Comparison of ENCODE assay signal across 15 mouse cellular contexts in the genomic region with DNA sequence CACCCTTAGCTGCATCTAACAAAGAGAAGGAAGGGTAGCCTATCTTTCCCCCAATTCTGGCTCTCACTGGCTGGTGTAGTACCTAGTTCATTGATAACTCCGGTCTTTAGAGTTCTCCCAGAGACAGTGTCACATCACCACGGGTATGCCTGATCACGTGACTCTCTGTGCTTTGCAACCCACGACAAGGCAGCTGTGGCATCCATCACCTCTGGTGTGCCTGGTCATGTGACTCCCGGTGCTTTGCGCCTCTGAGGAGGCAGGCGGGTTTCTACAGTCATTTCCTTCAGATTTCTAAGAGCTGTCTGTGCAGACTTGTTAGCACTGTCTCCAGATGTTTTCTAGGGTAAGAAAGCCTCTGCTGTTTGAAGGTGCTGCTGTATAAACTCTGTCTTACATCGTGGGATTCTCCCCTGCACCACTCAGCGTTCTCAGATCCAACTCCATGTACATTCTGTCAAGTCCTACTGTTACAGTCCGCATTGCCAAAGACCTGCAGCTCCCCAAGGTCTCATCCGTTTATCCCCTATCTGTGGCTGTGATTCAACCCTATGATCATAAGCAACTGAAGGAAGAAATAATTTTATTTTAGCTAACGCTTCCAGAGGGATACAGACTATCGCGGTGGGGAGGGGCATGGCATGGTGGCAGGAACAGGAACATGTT.
"Had no signal": no experiment of that assay in that cellular context is flagged by ENCODE, and none has a peak within 500 bp of the region (broad histone marks: within the 10 kb centered on the region; RNA-seq: fewer than 3 reads in every experiment).

No protein-coding gene starts in this region.

- H3K36me3 ChIP-seq: liver, embryonic 13.5 days; midbrain, embryonic 12.5 days; neural tube, embryonic 13.5 days had no signal

- ATAC-seq: midbrain, embryonic 16.5 days had no signal

- H3K4me3 ChIP-seq: layer of hippocampus, adult 2 months; left cerebral cortex, adult 2 months; liver, embryonic 13.5 days; midbrain, embryonic 12.5 days; myocyte; neural tube, embryonic 13.5 days had no signal

- DNase-seq: kidney, adult 2 months; kidney, postnatal 25 days; layer of hippocampus, adult 9-11 months; liver, embryonic 13.5 days; lung, adult 2 months; lung, postnatal 14 days; lung, postnatal 4 days; thymus, postnatal 36 days had no signal

- H3K27me3 ChIP-seq: liver, embryonic 13.5 days; midbrain, embryonic 12.5 days; neural tube, embryonic 13.5 days had no signal

- H3K27ac ChIP-seq: kidney, postnatal 0 days; layer of hippocampus, adult 2 months; left cerebral cortex, adult 2 months; liver, embryonic 13.5 days; midbrain, embryonic 12.5 days; neural tube, embryonic 13.5 days had no signal

- H3K9me3 ChIP-seq: liver, embryonic 13.5 days; midbrain, embryonic 12.5 days; neural tube, embryonic 13.5 days had no signal

- H3K4me1 ChIP-seq: liver, embryonic 13.5 days had no signal

- H3K4me2 ChIP-seq: liver, embryonic 13.5 days; midbrain, embryonic 12.5 days; neural tube, embryonic 13.5 days had no signal

- H3K9ac ChIP-seq: liver, embryonic 13.5 days; midbrain, embryonic 12.5 days; neural tube, embryonic 13.5 days had no signal
